Comparison of ENCODE assay signal across 9 mouse cellular contexts in the genomic region with DNA sequence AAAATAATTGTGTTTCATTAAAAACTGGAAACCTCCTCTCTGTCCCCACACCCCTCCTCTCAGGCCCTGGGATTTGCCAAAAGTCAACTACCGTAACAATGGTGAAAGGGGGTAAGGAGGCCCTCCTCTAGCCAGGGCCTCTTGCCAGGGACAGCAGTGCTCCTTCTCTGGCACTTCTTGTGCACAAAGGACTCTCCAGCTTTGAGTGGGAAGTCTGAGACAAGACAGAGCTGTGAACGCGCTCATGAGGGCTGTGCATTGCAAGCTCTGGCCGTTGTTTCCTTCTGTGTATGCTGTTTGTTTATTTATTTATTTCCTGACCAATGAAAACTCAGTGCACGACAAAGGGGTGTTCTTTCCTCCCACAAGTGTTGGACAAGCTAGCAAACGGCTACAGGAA. TPM values are rescaled to one million over a fixed set of nuclear protein-coding genes. Genes with fewer than 3 reads are reported as not detected.
A peak's percentile ranks its signal among the peaks of the same experiment; 100 is the strongest.
DNase-seq lines count a peak whose midpoint lies in the region; ATAC-seq and TF ChIP-seq lines count a peak whose summit lies in the region.
"Had no signal": no experiment of that assay in that cellular context is flagged by ENCODE, and none has a peak within 500 bp of the region (broad histone marks: within the 10 kb centered on the region; RNA-seq: fewer than 3 reads in every experiment).

No protein-coding gene starts in this region.

- no peaks in the 10 kb centered on the region for H3K27me3 ChIP-seq in midbrain, postnatal 0 days (ENCODE audit: insufficient read depth, low read length)

- no peaks in the 10 kb centered on the region for H3K36me3 ChIP-seq in midbrain, postnatal 0 days (ENCODE audit: insufficient read depth, low read length)

- no peak overlapping the region for H3K27ac ChIP-seq in midbrain, postnatal 0 days (ENCODE audit: low read depth, low read length)

- ATAC-seq in midbrain, postnatal 0 days (ENCODE audit: low FRiP score), result peak; percentile 71

- H3K9me3 ChIP-seq in midbrain, postnatal 0 days (ENCODE audit: low read length), result no peaks in the 10 kb centered on the region

- 0 out of 2 replicates have a peak, but pooled peaks cover 2% of the 10 kb centered on the region for H3K4me1 ChIP-seq in midbrain, postnatal 0 days (ENCODE audit: insufficient read depth, low read length)

- WGBS in midbrain, postnatal 0 days, result 63% methylated on average over 6 of the region's 6 CpGs

- no peak overlapping the region for H3K4me3 ChIP-seq in midbrain, postnatal 0 days (ENCODE audit: low read depth, low read length)

- intact Hi-C loops in left cerebral cortex, postnatal 25 days (cut with DNase I), result no loop called here

- no peak for TF ChIP-seq CTCF in midbrain, postnatal 0 days (IDR thresholded peaks at IDR 0.05)

- H3K9ac ChIP-seq in midbrain, postnatal 0 days (replicated peaks; ENCODE audit: low read length, poor library complexity, severe bottlenecking), result no peak overlapping the region

- DNase-seq in cerebellum, postnatal 14 days, result peak; percentile 17 to 26
- DNase-seq in cerebellum, adult 9-11 months, result no peak
- peak; percentile 11 to 23 for DNase-seq in layer of hippocampus, postnatal 10 days (ENCODE audit: low spot score in 2 of 2)
- no peak for DNase-seq in layer of hippocampus, postnatal 25 days (ENCODE audit: extremely low spot score in 1 of 2, low spot score in 1 of 2)
- DNase-seq in left cerebral cortex, postnatal 25 days (ENCODE audit: low spot score in 2 of 2), result peak; percentile 20 to 47
- DNase-seq in midbrain, postnatal 0 days (ENCODE audit: low spot score), result peak; percentile 68
- no peak for DNase-seq in embryo, embryonic 10 days (ENCODE audit: low spot score)
- DNase-seq in spleen, adult 12 weeks (ENCODE audit: low spot score), result no peak
- DNase-seq: cerebellum, adult 8-10 months had no signal

- H3K4me2 ChIP-seq in midbrain, postnatal 0 days (ENCODE audit: low read depth, low read length, poor library complexity, severe bottlenecking), result no peak overlapping the region

RNA-seq across cellular contexts. Expression of a gene that starts 50.8 kb away (rescaled TPM):
- 10 to 100 TPM; 11.1 to 12.0 TPM for total RNA-seq in layer of hippocampus, postnatal 10 days (2021)
- 10 to 100 TPM; 14.2 to 15.3 TPM for total RNA-seq in layer of hippocampus, postnatal 25 days (2021)
- 10 to 100 TPM; 14.3 TPM for total RNA-seq in left cerebral cortex, postnatal 25 days (2021)
- total RNA-seq in midbrain, postnatal 0 days (2014; rRNA removed), result 3.2 and 3.8 TPM in 2 replicates
- 12.3 and 13.2 TPM in 2 replicates for polyA plus RNA-seq in midbrain, postnatal 0 days (2015; fragmentation: Nextera tagmentation; extraction: Ambion mirVana)

Comparison
In these comparisons a context has a peak if more than half of its experiments do, and no peak if none do; other contexts are left out.
1. DNase-seq: peak in cerebellum, postnatal 14 days (2 of 2), layer of hippocampus, postnatal 10 days (2 of 2), left cerebral cortex, postnatal 25 days (2 of 2) and midbrain, postnatal 0 days (single experiment); none in cerebellum, adult 9-11 months (single experiment), layer of hippocampus, postnatal 25 days (0 of 2), embryo, embryonic 10 days (single experiment) and spleen, adult 12 weeks (single experiment).